Mouse (Mus musculus): ENCODE results near the gene Lamc2.

Lamc2 gene

GRCm38 (mm10) chr1:153174801-153175200 is 11.4 kb downstream of the Lamc2 start:
- peak; percentile 50 for DNase-seq

DNA sequence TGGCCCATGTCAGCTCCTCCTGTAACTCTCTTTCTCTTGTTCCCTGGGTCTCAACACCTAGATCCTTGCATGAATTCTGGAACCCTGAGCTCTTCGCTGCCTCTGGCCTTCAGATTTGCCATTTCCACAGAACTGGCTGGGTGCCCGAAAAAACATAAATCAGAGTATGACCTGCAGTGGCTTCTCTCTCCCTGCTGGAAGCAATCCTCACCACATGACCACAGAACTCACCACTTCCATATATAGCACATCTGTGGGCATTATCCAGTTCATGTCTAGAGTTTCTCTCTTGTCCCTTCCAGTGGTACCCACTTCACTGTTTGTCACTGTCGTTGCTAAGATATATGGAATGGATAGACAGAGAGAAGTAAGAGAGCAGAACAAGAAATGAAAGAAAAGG is 13.0 kb downstream of the Lamc2 start:
- no peak for DNase-seq

GRCm38 (mm10) chr1:153172291-153172731 is 13.9 kb downstream of the Lamc2 start:
- no peak for DNase-seq

DNA sequence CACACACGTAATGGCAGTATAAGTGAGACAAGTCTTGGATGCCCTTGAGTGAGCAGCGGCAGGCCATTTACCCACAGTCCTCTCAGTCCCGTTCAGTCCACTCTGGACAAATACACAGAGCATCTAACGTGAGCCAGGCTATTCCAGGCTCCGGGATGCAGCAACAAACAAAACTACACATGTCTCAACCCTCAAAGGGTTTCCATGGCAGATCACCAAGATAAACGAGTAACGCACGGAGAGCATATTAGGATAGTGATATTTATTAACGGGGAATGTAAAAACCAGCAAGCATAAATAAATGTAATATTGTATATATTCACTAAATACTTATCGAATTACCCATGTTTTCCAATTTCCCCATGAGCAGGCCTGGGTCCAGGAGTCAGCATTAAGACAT is 15.2 kb downstream of the Lamc2 start:
- DNase-seq: no peak

- no peak for DNase-seq
These were observed 18.0 kb downstream of the Lamc2 start for GRCm38 (mm10) chr1:153168293-153168692.

DNA sequence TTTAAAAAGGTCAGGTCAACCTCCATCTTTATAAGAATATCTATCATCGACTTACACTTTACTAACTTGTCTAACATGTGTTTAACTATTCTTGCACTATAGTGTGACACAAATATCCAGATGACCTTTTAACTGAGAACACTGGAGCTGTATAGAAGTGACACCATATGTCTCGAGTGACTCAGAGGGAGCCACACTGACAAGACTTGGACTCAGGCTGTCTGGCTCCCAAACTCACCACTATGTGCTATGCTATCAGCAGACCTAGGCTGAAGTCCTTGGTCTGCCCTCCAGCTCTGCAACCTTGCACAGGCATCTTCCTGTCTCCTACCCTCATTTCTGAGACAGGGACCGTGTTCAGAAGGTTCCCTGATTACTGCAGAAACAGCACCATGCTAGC is 22.4 kb downstream of the Lamc2 start:
- DNase-seq: no peak

DNA sequence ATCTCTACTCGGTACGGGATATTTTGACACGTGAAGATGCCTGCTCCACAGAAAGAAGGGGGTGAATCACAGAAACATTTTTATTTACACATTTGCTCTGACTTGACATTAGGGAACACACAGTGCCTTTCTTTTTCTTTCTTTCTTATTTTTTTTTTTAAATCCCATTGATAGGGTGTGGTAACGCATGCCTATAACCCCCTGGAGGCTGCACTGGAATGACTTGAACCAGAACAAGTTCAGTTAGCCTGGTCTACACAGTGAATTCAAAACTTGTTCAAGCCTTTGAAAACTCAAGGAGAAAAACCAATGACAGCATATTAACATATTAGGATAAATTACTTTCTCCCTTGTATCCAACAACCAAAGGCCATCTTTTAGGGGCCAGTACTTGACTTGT is 27.1 kb downstream of the Lamc2 start:
- no peak for DNase-seq

GRCm38 (mm10) chr1:153157021-153157623 is 29.1 kb downstream of the Lamc2 start:
- DNase-seq: no peak

- DNase-seq: no peak
These were observed 30.9 kb downstream of the Lamc2 start for GRCm38 (mm10) chr1:153155364-153155763.

DNA sequence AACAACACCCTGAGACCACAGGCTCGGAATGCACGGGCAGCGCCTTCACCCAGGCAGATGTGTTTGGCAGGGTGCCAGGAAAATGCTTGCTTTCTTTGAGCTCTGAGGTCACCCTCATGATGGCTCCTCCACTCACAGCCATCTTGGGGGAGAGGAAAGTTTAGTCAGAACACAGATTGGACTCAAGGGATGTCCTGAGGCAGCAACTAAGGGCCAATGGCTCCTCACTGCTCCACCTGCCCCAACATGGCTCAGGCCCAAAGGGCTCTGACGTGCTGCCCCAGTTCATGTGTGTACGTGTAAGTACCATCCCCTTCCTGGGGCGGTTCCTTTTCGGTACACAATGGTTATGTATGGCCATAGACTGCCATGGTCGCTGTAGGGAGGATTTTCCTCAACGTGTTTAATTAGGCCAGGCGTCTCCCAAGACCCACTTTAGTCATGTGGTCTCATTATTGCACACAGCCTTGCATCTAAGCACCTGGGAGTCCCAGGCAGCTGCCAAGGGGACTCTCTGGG is 32.6 kb downstream of the Lamc2 start:
- no peak for DNase-seq

DNA sequence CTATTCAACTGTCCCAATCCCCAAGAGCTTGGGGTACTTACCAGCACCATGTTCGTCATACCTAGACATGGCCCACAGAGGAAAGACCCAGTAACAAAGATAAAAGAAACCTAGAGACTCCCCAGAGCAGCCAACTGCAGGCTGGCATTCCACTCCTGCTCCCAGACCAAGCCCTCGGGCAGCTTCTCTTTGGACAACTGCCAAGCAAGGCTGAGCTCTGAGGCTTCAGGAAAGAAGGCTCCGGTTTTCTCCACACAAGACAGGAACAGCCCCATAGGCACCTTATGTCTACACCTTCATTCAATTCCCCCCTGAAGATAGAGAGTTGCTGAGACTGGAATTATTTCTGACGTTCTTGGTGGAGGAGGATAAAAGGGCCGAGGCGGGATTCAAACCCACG is 33.7 kb downstream of the Lamc2 start:
- DNase-seq: no peak

DNA sequence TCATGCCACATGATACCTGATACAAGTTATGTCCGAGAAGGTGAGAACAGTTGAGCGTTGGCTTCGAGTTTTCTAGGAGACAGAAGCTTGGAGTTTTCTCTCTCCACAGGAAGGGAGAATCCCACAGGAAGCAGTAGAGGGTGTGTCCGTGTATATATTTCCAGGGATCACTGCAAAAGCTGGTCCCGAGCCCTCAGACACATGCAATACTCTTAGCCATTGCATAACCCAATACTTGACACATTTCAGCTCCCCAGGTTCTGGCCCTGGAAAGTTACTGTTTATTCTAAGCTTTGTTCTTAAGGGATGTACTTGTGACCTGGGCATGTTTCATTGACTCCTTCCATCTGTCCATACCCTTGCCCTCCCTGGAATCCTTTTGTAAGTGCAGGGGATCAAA is 40.5 kb downstream of the Lamc2 start:
- DNase-seq: no peak

- DNase-seq: no peak
These were observed 42.2 kb downstream of the Lamc2 start for GRCm38 (mm10) chr1:153144021-153144420.

DNA sequence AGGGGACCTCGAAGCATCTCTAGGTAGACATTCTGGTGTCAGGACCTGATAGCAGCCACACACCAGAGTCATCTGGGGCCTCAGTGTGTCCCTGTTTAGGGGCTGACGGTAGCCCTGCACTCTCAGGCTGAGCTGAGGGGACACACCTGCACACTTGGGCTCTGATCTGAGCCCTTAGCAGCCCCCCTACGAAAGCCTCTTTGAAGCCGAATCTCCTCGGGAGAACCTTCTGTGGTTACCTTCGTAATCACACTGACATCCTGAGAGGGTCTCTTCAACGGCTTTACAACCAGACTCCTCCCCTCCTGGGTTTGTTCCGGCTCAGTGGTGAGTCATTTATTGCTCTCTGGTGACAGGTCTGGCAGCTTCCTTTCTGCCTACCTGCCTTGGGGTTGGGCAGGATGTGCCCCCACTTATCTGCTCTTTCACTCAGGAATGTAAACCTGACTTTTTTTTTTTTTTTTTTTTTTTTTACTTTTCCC is 45.5 kb downstream of the Lamc2 start:
- no peak for DNase-seq

DNA sequence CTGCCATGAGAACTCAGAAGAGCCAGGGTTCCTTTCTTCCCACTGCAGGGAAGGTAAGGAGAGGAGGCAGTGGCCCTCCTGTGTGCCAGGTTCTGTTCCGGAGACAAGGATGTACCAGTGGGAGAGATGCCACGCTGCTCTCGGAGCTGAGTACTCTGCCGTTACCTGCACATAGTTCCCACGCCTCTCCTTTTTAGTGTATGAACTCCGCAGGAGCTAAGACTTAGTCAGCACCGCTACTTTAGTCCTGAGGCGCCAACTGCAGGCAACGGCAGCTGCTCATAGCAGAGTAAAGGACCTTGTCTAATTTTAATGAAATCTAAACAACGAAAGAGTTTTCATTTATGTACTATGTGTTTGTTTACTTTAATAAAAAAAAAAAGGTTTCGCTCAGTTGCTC is 46.0 kb downstream of the Lamc2 start:
- no peak for DNase-seq

GRCm38 (mm10) chr1:153139635-153140034 is 46.6 kb downstream of the Lamc2 start:
- no peak for DNase-seq

- DNase-seq: no peak
These were observed 47.8 kb downstream of the Lamc2 start for GRCm38 (mm10) chr1:153138486-153138885.

DNA sequence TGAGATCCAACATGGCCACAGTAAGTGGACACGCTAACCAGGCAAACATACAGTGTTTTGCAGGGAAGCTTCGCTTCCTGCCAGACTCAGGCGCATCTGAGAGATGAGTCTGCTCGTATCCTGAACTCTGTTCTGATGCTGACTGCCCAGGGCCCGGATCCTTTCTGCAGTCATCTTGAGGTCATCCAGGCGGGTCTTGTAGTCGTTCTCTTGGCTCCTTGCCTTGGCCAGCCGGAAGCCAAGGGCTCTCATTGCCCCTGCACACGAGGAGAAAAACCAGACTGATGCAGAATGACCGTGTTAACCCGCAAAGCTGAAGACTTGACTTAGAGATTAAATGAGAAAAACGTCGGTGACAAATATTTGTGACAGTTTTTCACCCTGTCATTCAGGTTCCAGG is 49.6 kb downstream of the Lamc2 start:
- DNase-seq: no peak

DNA sequence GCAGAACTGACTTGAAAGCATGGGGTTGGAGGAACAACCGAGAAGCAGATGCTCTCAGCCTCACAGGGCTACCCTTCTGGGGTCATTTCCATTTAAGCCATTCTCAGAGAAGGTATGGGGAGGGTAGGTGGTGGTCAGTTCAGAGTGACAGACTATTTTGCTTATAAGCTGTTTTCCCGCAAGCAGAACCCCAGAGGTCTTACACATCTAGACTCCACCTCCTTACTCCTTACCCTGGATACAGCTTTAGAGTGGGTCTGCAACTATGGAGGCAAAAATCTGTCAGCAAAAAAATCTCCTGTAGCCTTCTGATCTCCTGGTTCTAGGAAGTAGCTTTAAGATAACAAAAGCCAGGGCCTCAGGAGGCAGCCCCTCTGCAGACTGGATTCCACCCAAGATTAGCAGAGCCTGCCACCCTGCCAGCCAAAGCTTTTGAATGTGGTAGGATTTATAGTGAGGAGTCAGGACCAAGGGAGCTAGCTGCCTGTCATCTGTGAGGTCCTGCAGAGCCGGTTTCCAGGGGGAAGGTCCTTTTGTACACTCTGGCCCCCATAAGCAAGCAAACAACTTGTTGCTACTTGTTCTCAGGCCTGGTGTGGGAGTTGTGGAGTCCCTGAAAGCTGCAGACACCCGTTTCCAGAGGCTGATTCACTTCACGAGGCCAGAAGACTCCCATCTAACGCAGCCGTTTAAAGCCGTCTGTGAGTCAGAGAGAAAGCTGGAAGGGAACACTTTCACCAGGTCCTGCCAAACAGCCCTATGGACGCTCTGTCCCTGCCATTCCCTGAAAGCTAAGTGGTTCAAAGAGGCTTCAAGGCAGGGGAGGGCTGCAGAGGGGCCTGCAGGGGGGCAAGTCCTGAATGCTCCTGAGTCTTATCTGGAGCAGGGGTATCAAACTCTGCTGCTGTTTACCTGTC is 52.1 kb downstream of the Lamc2 start:
- DNase-seq: no peak

DNA sequence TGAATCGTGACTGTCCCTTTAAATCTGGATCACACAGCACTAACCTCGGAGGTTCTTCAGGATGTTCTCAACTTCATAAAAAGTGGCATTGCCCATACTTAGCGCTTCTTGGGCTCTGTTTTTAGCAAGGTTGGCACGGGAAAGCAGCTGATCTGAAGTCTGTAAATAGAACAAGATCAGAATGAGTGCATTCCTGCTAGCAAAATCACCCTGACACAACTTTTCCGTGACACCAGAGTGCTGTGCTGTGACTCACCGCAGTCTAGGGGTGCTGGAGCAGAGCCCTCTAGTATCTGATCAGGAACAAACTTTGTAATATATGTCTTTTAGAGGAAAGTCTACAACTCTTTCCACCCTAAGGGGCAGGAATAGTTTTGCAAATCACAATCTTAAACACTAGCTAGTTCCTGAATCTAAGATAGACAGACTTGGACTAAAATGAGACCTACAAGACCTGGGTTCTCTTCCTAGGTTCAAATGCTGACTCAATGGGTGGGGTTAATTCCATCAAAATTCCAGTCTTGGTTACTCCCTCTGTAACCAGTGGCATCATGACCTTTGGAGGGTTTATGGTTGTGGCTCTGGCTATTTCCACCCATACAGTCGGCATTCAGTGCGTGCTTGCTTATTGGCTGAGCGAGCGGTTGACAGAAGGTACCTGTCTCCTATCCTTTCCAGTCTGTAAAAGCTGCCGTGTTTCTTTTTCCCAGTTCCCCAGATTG is 56.1 kb downstream of the Lamc2 start:
- no peak for DNase-seq

- DNase-seq: no peak
These were observed 57.5 kb downstream of the Lamc2 start for GRCm38 (mm10) chr1:153128780-153129179.

- DNase-seq: no peak
These were observed 58.6 kb downstream of the Lamc2 start for GRCm38 (mm10) chr1:153127622-153128021.
